Mouse (Mus musculus) ES-Bruce4 (cell line): ENCODE measurements around the gene Apoc3. TPM values are rescaled to one million over a fixed set of nuclear protein-coding genes. Genes with fewer than 3 reads are reported as not detected.

Experiments used
- H3K27ac ChIP-seq: 2 replicates; pipeline ENCODE4 v1.5.1; 2012; ENCODE audit warnings: low read length, inconsistent platforms; ENCODE audit not compliant: insufficient read depth
- H3K27me3 ChIP-seq: 2 replicates; pipeline ENCODE4 v1.6.1; 2012; ENCODE audit warnings: mild to moderate bottlenecking, low read length, inconsistent platforms; ENCODE audit not compliant: control insufficient read depth, poor library complexity, insufficient read depth, severe bottlenecking
- H3K36me3 ChIP-seq: 2 replicates; pipeline ENCODE4 v1.6.1; 2012; ENCODE audit warnings: inconsistent platforms, mild to moderate bottlenecking, low read length, moderate library complexity; ENCODE audit not compliant: control insufficient read depth, poor library complexity, insufficient read depth, severe bottlenecking
- H3K4me1 ChIP-seq: one replicate; pipeline ENCODE4 v1.8.1; 2011; ENCODE audit warnings: low read length; ENCODE audit not compliant: control insufficient read depth, insufficient read depth
- H3K4me3 ChIP-seq: 2 replicates; pipeline ENCODE4 v1.5.1; 2011; ENCODE audit warnings: low read depth, mild to moderate bottlenecking, low read length
- H3K9ac ChIP-seq: 2 replicates; pipeline ENCODE4 v1.6.1; 2012; ENCODE audit warnings: low read depth, mild to moderate bottlenecking, inconsistent platforms; ENCODE audit not compliant: poor library complexity, severe bottlenecking
- H3K9me3 ChIP-seq: replicated peaks from 2 replicates; pipeline ENCODE4 v1.6.1; 2012; ENCODE audit warnings: mild to moderate bottlenecking, low read length, inconsistent platforms; ENCODE audit not compliant: control insufficient read depth, poor library complexity, insufficient read depth, severe bottlenecking
- CTCF ChIP-seq: IDR thresholded peaks from one replicate; pipeline ENCODE4 v1.8.1; 2011; ENCODE audit warnings: low read depth, low read length
- EP300 ChIP-seq: IDR thresholded peaks from 2 replicates; pipeline ENCODE4 v1.6.1; 2011; ENCODE audit warnings: low read depth, low read length; ENCODE audit not compliant: insufficient read depth
- POLR2A ChIP-seq: IDR thresholded peaks from one replicate; pipeline ENCODE4 v1.8.1; 2011; ENCODE audit warnings: low read length; ENCODE audit not compliant: insufficient read depth
- polyA plus RNA-seq: library from polyadenylated mRNA; stranded (reverse); fragments of >200 nt; gene quantifications from 2 replicates; pipeline ENCODE4 v1.2.4, GENCODE M21; 2011; ENCODE audit warnings: low read depth; ENCODE audit not compliant: missing spikeins, insufficient read depth, insufficient read length

The Apoc3 gene
- polyA plus RNA-seq, 1 experiment: not detected

DNA sequence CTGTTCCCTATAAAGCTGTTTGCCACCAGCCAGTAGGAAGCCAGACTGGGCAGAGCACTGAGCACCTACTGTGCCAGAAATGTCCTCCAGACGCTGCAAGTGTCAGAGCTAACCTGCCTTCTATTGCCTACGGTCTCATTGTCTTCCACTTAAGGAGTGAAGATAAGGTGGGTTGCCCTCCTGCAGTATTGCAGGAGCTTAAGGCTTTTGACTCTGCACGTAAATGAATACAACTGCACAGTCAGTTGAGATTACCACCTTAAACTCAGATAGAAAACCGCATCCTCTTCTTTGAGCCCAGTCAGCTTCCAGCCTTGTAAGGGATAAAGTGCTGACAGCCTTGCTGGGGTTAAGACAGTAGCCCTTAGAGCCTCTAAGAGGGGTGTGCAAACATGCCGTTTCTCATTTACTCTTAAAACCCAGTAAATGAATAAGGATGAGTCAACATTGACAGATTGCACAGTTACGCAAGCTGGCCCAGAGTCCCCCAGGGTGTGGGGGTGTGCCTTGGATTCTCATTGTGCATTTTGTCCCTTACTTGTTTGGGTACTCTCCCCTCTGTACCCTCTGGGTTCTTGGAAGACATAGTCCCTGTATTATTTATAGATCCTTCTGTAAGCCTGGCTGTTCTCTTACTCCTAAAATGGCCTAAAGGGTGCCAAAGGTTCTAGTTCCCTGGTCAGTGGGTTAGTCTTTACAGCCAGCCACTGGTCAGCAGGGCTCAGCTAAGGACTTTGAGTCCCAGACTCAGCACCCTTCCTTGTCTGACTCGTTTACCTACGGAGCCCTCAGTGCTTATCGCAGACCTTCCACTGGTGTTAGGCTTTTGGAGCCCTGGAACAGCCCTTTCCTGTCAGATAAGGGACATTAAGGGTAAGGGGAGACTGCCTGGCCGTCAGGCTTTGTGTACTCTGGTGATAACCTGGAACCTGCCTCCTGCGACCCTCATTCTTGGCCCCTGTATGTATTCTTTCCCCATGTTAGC is 19.8 kb downstream of the Apoc3 start:
- Histone ChIP-seq H3K27me3 (no peaks in the 10 kb centered on the region), H3K4me3 (no peak overlapping the region), H3K27ac (no peak overlapping the region), H3K9me3 (no peaks in the 10 kb centered on the region), H3K36me3 (no peaks in the 10 kb centered on the region), H3K4me1 (no peaks in the 10 kb centered on the region), H3K9ac (no peak overlapping the region)
- no peak for TF ChIP-seq CTCF
- no peak for TF ChIP-seq POLR2A
- TF ChIP-seq EP300: no peak

DNA sequence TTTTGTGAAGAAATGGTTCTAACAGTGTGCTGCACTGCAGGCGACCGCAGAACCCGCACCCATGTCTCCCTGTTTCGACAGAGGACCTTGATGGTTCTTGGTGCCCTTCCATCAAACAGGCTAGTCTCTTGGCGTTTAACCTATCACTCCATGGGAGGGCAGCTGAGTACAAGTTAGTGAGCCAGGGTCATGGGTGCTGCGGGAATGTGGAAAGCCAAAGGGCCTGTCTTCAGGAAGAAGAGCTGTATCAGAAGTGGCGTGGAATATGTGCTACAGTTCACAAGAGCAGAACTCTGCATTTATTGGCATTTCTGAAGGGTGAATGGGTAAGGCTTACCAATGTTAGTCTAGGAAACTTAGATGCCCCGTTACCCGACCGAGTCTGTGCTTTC is 20.5 kb downstream of the Apoc3 start:
- Histone ChIP-seq H3K27ac (no peak overlapping the region), H3K36me3 (no peaks in the 10 kb centered on the region), H3K4me3 (no peak overlapping the region), H3K4me1 (no peaks in the 10 kb centered on the region), H3K9ac (no peak overlapping the region), H3K9me3 (no peaks in the 10 kb centered on the region), H3K27me3 (no peaks in the 10 kb centered on the region)
- TF ChIP-seq CTCF (no peak), EP300 (no peak), POLR2A (no peak)

DNA sequence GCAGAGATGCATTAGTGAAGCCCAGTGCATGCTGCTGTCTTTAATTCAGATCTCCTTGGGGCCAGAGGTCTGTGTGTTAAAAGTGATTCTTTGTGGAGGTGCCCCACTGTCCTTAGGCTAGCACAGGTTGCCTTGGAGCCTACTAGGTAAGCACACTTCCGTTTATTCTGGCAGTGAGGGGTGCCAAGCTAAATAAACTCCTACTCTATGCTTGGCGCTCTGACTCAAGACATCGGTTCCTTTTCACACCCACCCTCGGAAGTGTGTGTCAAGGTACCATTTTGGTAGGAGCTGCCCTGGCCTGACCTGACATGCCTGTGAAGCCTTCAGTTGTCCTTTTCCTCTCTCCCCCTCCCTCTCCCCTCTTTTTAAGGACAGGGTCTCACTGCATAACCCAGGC is 21.2 kb downstream of the Apoc3 start:
- Histone ChIP-seq H3K4me3 (no peak overlapping the region), H3K36me3 (no peaks in the 10 kb centered on the region), H3K9ac (no peak overlapping the region), H3K9me3 (no peaks in the 10 kb centered on the region), H3K27me3 (no peaks in the 10 kb centered on the region), H3K27ac (no peak overlapping the region), H3K4me1 (no peaks in the 10 kb centered on the region)
- TF ChIP-seq EP300 (no peak), CTCF (no peak), POLR2A (no peak)

DNA sequence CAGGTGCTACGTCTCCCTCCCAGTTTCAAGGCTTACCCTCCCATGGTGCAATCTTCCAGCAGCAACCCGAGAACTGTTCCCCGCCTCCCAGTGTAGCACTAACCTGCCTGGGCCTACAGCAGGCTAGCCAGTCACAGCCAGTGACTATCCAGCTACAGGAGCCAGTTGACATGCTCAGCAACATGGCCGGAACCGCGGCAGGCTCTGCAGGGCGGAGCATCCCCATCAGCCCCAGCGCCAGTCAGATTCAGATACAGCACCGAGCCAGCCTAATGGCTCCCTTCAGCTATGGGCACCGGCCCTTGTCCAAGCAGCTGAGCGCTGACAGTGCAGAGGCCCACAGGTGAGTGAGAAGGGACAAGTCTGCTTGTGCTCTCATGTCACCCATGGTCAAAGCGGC is 25.0 kb downstream of the Apoc3 start:
- H3K4me3 ChIP-seq: peak overlapping the region; percentile 37

DNA sequence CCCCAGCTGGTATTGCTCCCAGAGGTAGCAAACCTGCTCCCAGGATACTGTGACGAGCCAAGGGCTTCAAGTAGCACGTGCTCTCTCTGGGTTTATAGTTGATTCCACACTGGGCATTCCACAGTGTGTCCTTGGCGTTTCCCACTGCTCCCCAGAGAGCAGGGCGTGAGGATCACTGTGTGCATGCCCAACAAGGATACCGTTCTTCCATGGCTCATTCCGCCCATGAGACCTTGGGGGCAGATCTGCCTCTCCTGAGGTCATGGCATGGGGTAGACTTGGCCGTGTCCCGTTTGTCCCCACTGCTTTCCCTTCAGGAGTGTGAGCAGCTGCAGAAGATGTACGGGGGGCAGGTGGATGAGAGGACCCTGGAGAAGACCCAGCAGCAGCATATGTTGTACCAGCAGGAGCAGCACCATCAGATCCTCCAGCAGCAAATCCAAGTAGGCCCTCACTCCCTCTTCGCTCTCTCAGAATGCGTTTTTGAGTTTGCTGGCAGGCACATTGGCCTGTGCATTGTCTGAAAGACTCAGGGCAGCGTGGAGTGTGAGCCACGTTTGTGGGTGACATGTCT is 26.9 kb downstream of the Apoc3 start:
- Histone ChIP-seq H3K9me3 (no peaks in the 10 kb centered on the region), H3K4me3 (no peak overlapping the region), H3K4me1 (no peaks in the 10 kb centered on the region), H3K27me3 (no peaks in the 10 kb centered on the region), H3K36me3 (no peaks in the 10 kb centered on the region), H3K27ac (no peak overlapping the region), H3K9ac (no peak overlapping the region)
- TF ChIP-seq POLR2A (no peak), CTCF (no peak), EP300 (no peak)

More for the DNA sequence above, 25.0 kb downstream of the Apoc3 start:
- Histone ChIP-seq H3K4me1 (no peaks in the 10 kb centered on the region), H3K27me3 (no peaks in the 10 kb centered on the region), H3K27ac (no peak overlapping the region), H3K36me3 (no peaks in the 10 kb centered on the region), H3K9me3 (no peaks in the 10 kb centered on the region), H3K9ac (no peak overlapping the region)
- no peak for TF ChIP-seq EP300
- no peak for TF ChIP-seq POLR2A
- no peak for TF ChIP-seq CTCF

DNA sequence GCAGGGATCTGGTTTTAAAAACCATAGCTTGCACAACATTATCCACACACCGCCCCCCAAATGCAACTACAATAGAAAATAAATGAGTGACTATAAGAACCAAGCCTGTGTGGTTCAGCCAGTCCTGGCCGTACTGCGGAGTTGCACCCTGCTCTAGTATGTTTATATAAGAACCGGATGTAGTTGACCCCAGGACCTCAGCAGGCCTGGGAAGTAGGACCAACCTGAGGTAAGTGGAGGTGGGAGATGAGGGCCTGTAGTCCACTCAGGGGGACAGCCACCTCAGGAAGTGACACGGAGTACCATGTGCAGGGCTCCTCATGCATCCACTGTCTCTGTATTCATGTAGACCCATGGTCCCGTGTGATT is 28.0 kb downstream of the Apoc3 start:
- Histone ChIP-seq H3K27me3 (no peaks in the 10 kb centered on the region), H3K36me3 (no peaks in the 10 kb centered on the region), H3K9me3 (no peaks in the 10 kb centered on the region), H3K4me1 (no peaks in the 10 kb centered on the region), H3K9ac (no peak overlapping the region), H3K27ac (no peak overlapping the region), H3K4me3 (no peak overlapping the region)
- TF ChIP-seq POLR2A (no peak), EP300 (no peak), CTCF (no peak)
